Mouse (Mus musculus) liver, embryonic 11.5 days (tissue): ENCODE data around the gene Gm13283. TPM values are rescaled to one million over a fixed set of nuclear protein-coding genes. Genes with fewer than 3 reads are reported as not detected.
"Not testable (repeated sequence)": the region's sequence is repeated elsewhere in the genome, so short reads cannot be mapped to it uniquely, and the experiment has no call there.

Experiments used
- ATAC-seq: fragments of 200-750 bp; cut with Nextera tagmentation; replicated peaks from 2 replicates; pipeline ENCODE4 v1.8.0; 2017; ENCODE audit warnings: moderate number of reproducible peaks, mild to moderate bottlenecking, moderate TSS enrichment, moderate library complexity; ENCODE audit not compliant: low FRiP score
- DNase-seq: peaks from one replicate; pipeline ENCODE4 v3.0.0-alpha.2; 2017; ENCODE audit warnings: low spot score
- H3K27ac ChIP-seq: fragments of 300-500 bp; sonication (generic); 2 replicates; pipeline ENCODE4 v1.5.1; 2014; ENCODE audit warnings: mild to moderate bottlenecking, low read depth, low read length, control low read depth
- H3K27me3 ChIP-seq: fragments of 300-500 bp; sonication (generic); replicated peaks from 2 replicates; pipeline ENCODE4 v1.6.1; 2014; ENCODE audit warnings: low read length, mixed read lengths; ENCODE audit not compliant: control insufficient read depth, insufficient read depth
- H3K36me3 ChIP-seq: fragments of 300-500 bp; sonication (generic); 2 replicates; pipeline ENCODE4 v1.6.1; 2014; ENCODE audit warnings: mild to moderate bottlenecking, low read length, moderate library complexity, mixed read lengths; ENCODE audit not compliant: control insufficient read depth, insufficient read depth
- H3K4me1 ChIP-seq: fragments of 300-500 bp; sonication (generic); replicated peaks from 2 replicates; pipeline ENCODE4 v1.6.1; 2014; ENCODE audit warnings: low read length, mixed read lengths; ENCODE audit not compliant: control insufficient read depth, insufficient read depth
- H3K4me2 ChIP-seq: fragments of 300-500 bp; sonication (generic); 2 replicates; pipeline ENCODE4 v1.6.1; 2014; ENCODE audit warnings: mild to moderate bottlenecking, control low read depth, moderate library complexity
- H3K4me3 ChIP-seq: fragments of 300-500 bp; sonication (generic); 2 replicates; pipeline ENCODE4 v1.5.1; 2014; ENCODE audit warnings: low read depth, low read length, control low read depth
- H3K9ac ChIP-seq: fragments of 300-500 bp; sonication (generic); 2 replicates; pipeline ENCODE4 v1.6.1; 2014; ENCODE audit warnings: low read depth, low read length, control low read depth
- H3K9me3 ChIP-seq: fragments of 300-500 bp; sonication (generic); 2 replicates; pipeline ENCODE4 v1.6.1; 2016; ENCODE audit warnings: low read length, inconsistent platforms, mixed read lengths; ENCODE audit not compliant: control insufficient read depth
- WGBS: fragments of 180-500 bp; shearing (Covaris S2); extraction: QIAGEN DNeasy Blood & Tissue Kit; methylation state at CpG from one replicate; pipeline ENCODE4 v1.1.7; 2014; 5-methylcytosine and 5-hydroxymethylcytosine counted together
- polyA plus RNA-seq: library from polyadenylated mRNA; unstranded; fragments of >200 nt; fragmentation: Nextera tagmentation; extraction: Ambion mirVana; gene quantifications from 2 replicates; pipeline ENCODE4 v1.2.1, GENCODE M21; 2014

Gene Gm13283
- polyA plus RNA-seq, 1 experiment from 2014 or later, result not detected

GRCm38 (mm10) chr4:88738480-88738879 is 21.4 kb upstream of the Gm13283 start:
- Histone ChIP-seq H3K9me3 (no peaks in the 10 kb centered on the region), H3K4me3 (no peak overlapping the region), H3K4me1 (0 out of 2 replicates have a peak, but pooled peaks cover 2% of the 10 kb centered on the region), H3K27me3 (no peaks in the 10 kb centered on the region), H3K4me2 (no peak overlapping the region), H3K36me3 (no peaks in the 10 kb centered on the region), H3K27ac (no peak overlapping the region), H3K9ac (no peak overlapping the region)
- WGBS, result 5% methylated on average over 2 of the region's 2 CpGs
- DNase-seq, result peak; percentile 71
- ATAC-seq, result no peak

GRCm38 (mm10) chr4:88739036-88739435 is 20.9 kb upstream of the Gm13283 start:
- no peaks in the 10 kb centered on the region for H3K9me3 ChIP-seq
- no peaks in the 10 kb centered on the region for H3K27me3 ChIP-seq
- H3K4me1 ChIP-seq, result 0 out of 2 replicates have a peak, but pooled peaks cover 2% of the 10 kb centered on the region
- no peak overlapping the region for H3K9ac ChIP-seq
- no peak overlapping the region for H3K4me3 ChIP-seq
- no peak overlapping the region for H3K27ac ChIP-seq
- H3K36me3 ChIP-seq, result no peaks in the 10 kb centered on the region
- no peak overlapping the region for H3K4me2 ChIP-seq
- DNase-seq (no peak), ATAC-seq (no peak)
- 75% methylated on average over 6 of the region's 6 CpGs for WGBS

- Histone ChIP-seq H3K27ac (no peak overlapping the region), H3K36me3 (no peaks in the 10 kb centered on the region), H3K4me1 (0 out of 2 replicates have a peak, but pooled peaks cover 2% of the 10 kb centered on the region), H3K9me3 (no peaks in the 10 kb centered on the region), H3K4me3 (no peak overlapping the region), H3K9ac (no peak overlapping the region), H3K27me3 (no peaks in the 10 kb centered on the region), H3K4me2 (no peak overlapping the region)
- ATAC-seq (no peak), DNase-seq (no peak)
- 60% methylated on average over 4 of the region's 4 CpGs for WGBS
These were observed 18.5 kb upstream of the Gm13283 start for GRCm38 (mm10) chr4:88741426-88741825.

DNA sequence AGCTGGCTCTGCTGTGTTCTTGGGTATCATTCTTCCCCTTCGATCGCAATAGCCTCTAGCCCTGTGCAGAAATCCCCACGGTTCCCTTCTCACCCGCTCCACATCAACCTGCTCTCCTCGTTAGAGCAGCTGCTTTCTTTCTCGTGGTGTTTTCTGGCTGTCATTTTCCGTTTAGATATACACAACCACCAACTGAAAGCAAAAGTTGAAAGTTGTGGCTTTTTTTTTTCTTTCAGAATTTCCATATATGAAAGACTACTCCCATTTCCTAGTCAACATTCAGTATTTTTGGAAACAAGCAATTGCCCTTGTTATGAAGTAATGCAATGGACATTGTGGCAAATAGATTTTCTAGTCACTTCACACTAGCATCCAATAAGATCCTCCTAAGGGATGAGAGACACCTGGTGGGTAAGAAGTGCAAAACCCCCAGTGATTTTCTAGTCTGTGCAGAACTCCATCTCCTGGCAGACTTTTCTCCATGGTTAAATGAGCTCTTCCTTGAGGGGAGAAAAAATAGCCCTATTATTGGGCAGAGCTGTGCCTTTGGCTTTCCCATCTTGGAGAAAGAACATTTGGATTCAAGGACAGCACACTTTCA is 17.0 kb upstream of the Gm13283 start:
- DNase-seq (no peak), ATAC-seq (no peak)
- H3K9me3 ChIP-seq, result no peaks in the 10 kb centered on the region
- no peak overlapping the region for H3K27ac ChIP-seq
- H3K4me2 ChIP-seq, result no peak overlapping the region
- no peak overlapping the region for H3K4me3 ChIP-seq
- no peak overlapping the region for H3K9ac ChIP-seq
- no peaks in the 10 kb centered on the region for H3K36me3 ChIP-seq
- no peaks in the 10 kb centered on the region for H3K27me3 ChIP-seq
- 0 out of 2 replicates have a peak, but pooled peaks cover 2% of the 10 kb centered on the region for H3K4me1 ChIP-seq
- WGBS, result 70% methylated on average over 7 of the region's 7 CpGs

DNA sequence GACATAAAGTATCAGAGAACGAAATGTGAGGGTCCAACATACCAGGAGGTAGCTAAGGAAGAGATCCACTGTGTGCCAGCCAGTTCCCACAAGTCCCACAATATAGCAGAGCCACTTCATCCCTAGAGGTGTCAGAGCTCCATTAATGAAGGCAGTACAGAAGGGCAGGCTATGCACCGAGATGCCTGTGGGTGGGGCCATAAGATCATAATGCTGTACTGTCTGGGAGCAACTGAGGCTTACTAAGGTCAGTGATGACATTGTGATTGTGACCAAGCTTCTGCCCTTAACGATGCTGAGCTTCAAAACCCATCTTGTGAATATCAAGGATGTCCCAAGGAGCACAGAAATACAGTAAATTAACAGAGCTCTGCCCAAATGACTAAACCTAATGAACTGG is 15.7 kb upstream of the Gm13283 start:
- no peaks in the 10 kb centered on the region for H3K9me3 ChIP-seq
- 0 out of 2 replicates have a peak, but pooled peaks cover 2% of the 10 kb centered on the region for H3K4me1 ChIP-seq
- H3K36me3 ChIP-seq, result no peaks in the 10 kb centered on the region
- ATAC-seq, result no peak
- WGBS, result 58% methylated on average over 3 of the region's 3 CpGs
- no peaks in the 10 kb centered on the region for H3K27me3 ChIP-seq
- H3K4me3 ChIP-seq, result no peak overlapping the region
- no peak for DNase-seq
- H3K27ac ChIP-seq, result no peak overlapping the region
- no peak overlapping the region for H3K9ac ChIP-seq
- no peak overlapping the region for H3K4me2 ChIP-seq

GRCm38 (mm10) chr4:88749926-88750325 is 10.0 kb upstream of the Gm13283 start:
- H3K9me3 ChIP-seq, result no peaks in the 10 kb centered on the region
- no peaks in the 10 kb centered on the region for H3K4me1 ChIP-seq
- 60% methylated on average over 6 of the region's 6 CpGs for WGBS
- no peak overlapping the region for H3K4me3 ChIP-seq
- no peak overlapping the region for H3K27ac ChIP-seq
- no peaks in the 10 kb centered on the region for H3K27me3 ChIP-seq
- no peak for DNase-seq
- H3K9ac ChIP-seq, result no peak overlapping the region
- H3K4me2 ChIP-seq, result no peak overlapping the region
- no peak for ATAC-seq
- H3K36me3 ChIP-seq, result no peaks in the 10 kb centered on the region

- H3K36me3 ChIP-seq, H3K9ac ChIP-seq, H3K4me1 ChIP-seq, DNase-seq, H3K4me2 ChIP-seq, H3K27ac ChIP-seq, H3K4me3 ChIP-seq, ATAC-seq, H3K9me3 ChIP-seq, H3K27me3 ChIP-seq: not testable (repeated sequence)
- WGBS, result 66% methylated on average over 14 of the region's 15 CpGs
These were observed 5.0 kb upstream of the Gm13283 start, which contains the start of gene Gm13271 for GRCm38 (mm10) chr4:88754818-88755340. Gene Gm13271, plus strand, starts transcription at chr4:88754868.

DNA sequence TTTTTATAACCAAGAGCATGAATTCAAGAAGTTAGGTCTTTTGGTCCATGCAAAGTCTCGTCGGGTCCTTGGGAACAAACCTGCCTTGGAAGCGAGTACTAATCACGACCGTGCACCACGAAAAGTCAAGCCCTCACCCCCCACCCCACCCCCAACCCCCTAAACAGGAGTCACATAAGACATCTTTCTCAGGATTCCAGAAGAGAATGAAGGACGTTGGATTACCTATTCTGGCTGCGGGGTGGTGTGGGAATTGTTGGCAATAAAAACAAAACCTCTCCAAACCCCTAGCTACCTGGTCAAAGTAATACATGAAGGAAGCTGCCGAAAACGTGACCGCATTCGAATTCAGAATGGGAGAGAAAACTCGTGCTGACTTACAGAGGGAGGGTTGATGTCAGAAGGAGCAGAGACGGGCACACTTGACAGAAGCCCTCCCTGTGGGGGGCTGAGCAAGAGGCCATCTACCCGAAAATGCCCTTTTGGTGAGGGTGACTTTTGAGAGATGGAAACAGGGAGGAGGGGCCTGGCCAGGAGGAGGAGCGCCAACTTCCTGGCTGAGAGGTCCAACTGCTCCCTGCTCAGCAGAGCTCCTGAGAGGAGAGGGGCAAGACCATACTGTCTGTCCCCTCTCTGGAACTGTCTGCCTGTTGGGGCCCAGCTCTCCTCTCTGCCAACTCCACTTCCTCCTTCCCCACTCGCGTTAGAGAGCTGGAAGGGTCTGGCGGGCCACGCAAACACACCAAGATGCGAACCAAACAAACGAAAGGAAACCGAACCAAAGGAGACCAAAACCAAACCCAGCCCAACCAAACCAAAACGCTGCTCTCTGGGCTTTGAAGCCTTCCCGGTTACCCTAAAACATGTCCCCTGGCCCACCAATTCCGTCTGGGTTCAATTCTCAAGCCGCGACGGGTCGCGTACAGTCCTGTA is 3.1 kb upstream of the Gm13283 start:
- H3K27ac ChIP-seq, result peak overlapping the region; percentile 90
- not testable (repeated sequence) for ATAC-seq, H3K27me3 ChIP-seq, H3K9me3 ChIP-seq, H3K36me3 ChIP-seq, H3K4me1 ChIP-seq
- 11% methylated on average over 28 of the region's 31 CpGs for WGBS
- peak overlapping the region; percentile 71 for H3K9ac ChIP-seq
- H3K4me3 ChIP-seq, result peak overlapping the region; percentile 58
- peak overlapping the region; percentile 75 for H3K4me2 ChIP-seq
- DNase-seq, result peak; percentile 64
